Mouse (Mus musculus): ENCODE results near the gene Lgi1. TPM values are rescaled to one million over a fixed set of nuclear protein-coding genes. Genes with fewer than 3 reads are reported as not detected.
A peak's percentile ranks its signal among the peaks of the same experiment; 100 is the strongest.

Lgi1 gene
- 0.02 TPM in 2 replicates for polyA plus RNA-seq (2012; rRNA removed)

GRCm38 (mm10) chr19:38264505-38265500 lies at the start of gene Lgi1:
Gene Lgi1, plus strand, starts transcription at chr19:38264536.
- Histone ChIP-seq H3K4me1 (ENCODE audit: control insufficient read depth, insufficient read depth, insufficient read length) (no peaks in the 10 kb centered on the region), H3K27me3 (ENCODE audit: control insufficient read depth, insufficient read depth, low read length) (no peaks in the 10 kb centered on the region), H3K4me3 (ENCODE audit: extremely low read depth, insufficient read depth, insufficient read length) (0 out of 2 replicates have a peak within 1 kb of the TSS, but pooled peaks have one; percentile 1), H3K27ac (ENCODE audit: insufficient read depth, low read length) (no peak within 1 kb of the TSS), H3K36me3 (ENCODE audit: control insufficient read depth, insufficient read depth, low read length) (no peaks in the 10 kb centered on the region)
- WGBS, result 8% methylated on average over 21 of the region's 21 CpGs
- no peak for TF ChIP-seq POLR2A (IDR thresholded peaks at IDR 0.05; ENCODE audit: low read depth, low read length)
- TF ChIP-seq CTCF (IDR thresholded peaks at IDR 0.05; ENCODE audit: extremely low read depth, insufficient read depth, insufficient read length, insufficient replicate concordance), result no peak
- DNase-seq (ENCODE audit: low read depth in 1 of 2, low spot score in 2 of 2), result no peak

GRCm38 (mm10) chr19:38217696-38218095 lies 46.6 kb upstream of the Lgi1 start:
- no peak for DNase-seq (ENCODE audit: low read depth in 1 of 2, low spot score in 2 of 2)
- no peak overlapping the region for H3K27ac ChIP-seq (ENCODE audit: insufficient read depth, low read length)
- no peaks in the 10 kb centered on the region for H3K4me1 ChIP-seq (ENCODE audit: control insufficient read depth, insufficient read depth, insufficient read length)
- peaks cover 7% of the 10 kb centered on the region; the same call in 1 of the 2 replicates for H3K36me3 ChIP-seq (ENCODE audit: control insufficient read depth, insufficient read depth, low read length)
- TF ChIP-seq POLR2A (IDR thresholded peaks at IDR 0.05; ENCODE audit: low read depth, low read length) (no peak), CTCF (IDR thresholded peaks at IDR 0.05; ENCODE audit: extremely low read depth, insufficient read depth, insufficient read length, insufficient replicate concordance) (no peak)
- H3K4me3 ChIP-seq (ENCODE audit: extremely low read depth, insufficient read depth, insufficient read length), result no peak overlapping the region
- no peaks in the 10 kb centered on the region for H3K27me3 ChIP-seq (ENCODE audit: control insufficient read depth, insufficient read depth, low read length)
- 98% methylated on average over 3 of the region's 3 CpGs for WGBS

GRCm38 (mm10) chr19:38223356-38223904 lies 40.9 kb upstream of the Lgi1 start:
- no peak for TF ChIP-seq CTCF (IDR thresholded peaks at IDR 0.05; ENCODE audit: extremely low read depth, insufficient read depth, insufficient read length, insufficient replicate concordance)
- TF ChIP-seq POLR2A (IDR thresholded peaks at IDR 0.05; ENCODE audit: low read depth, low read length), result no peak
- 5% methylated on average over 12 of the region's 12 CpGs for WGBS
- no peak for DNase-seq (ENCODE audit: low read depth in 1 of 2, low spot score in 2 of 2)
- Histone ChIP-seq H3K27ac (ENCODE audit: insufficient read depth, low read length) (peak overlapping the region; percentile 87), H3K4me1 (ENCODE audit: control insufficient read depth, insufficient read depth, insufficient read length) (peaks cover 3% of the 10 kb centered on the region; the same call in 1 of the 2 replicates), H3K4me3 (ENCODE audit: extremely low read depth, insufficient read depth, insufficient read length) (peak overlapping the region; percentile 97), H3K36me3 (ENCODE audit: control insufficient read depth, insufficient read depth, low read length) (no peaks in the 10 kb centered on the region), H3K27me3 (ENCODE audit: control insufficient read depth, insufficient read depth, low read length) (no peaks in the 10 kb centered on the region)

- Histone ChIP-seq H3K4me3 (ENCODE audit: extremely low read depth, insufficient read depth, insufficient read length) (peak within 1 kb of the TSS; percentile 97), H3K27ac (ENCODE audit: insufficient read depth, low read length) (peak within 1 kb of the TSS; percentile 87), H3K36me3 (ENCODE audit: control insufficient read depth, insufficient read depth, low read length) (no peaks in the 10 kb centered on the region), H3K27me3 (ENCODE audit: control insufficient read depth, insufficient read depth, low read length) (no peaks in the 10 kb centered on the region), H3K4me1 (ENCODE audit: control insufficient read depth, insufficient read depth, insufficient read length) (peaks cover 3% of the 10 kb centered on the region; the same call in 1 of the 2 replicates)
- WGBS, result 1% methylated on average over 49 of the region's 49 CpGs
- peak; percentile 74 to 80 for DNase-seq (ENCODE audit: low read depth in 1 of 2, low spot score in 2 of 2)
- peak; percentile 47 for TF ChIP-seq POLR2A (IDR thresholded peaks at IDR 0.05; ENCODE audit: low read depth, low read length)
- TF ChIP-seq CTCF (IDR thresholded peaks at IDR 0.05; ENCODE audit: extremely low read depth, insufficient read depth, insufficient read length, insufficient replicate concordance), result no peak
Measured at GRCm38 (mm10) chr19:38223905-38224684, 40.2 kb upstream of the Lgi1 start, which contains the start of gene Fra10ac1. Gene Fra10ac1, minus strand, starts transcription at chr19:38224156.

GRCm38 (mm10) chr19:38224685-38225060 lies 39.7 kb upstream of the Lgi1 start:
- H3K27me3 ChIP-seq (ENCODE audit: control insufficient read depth, insufficient read depth, low read length), result no peaks in the 10 kb centered on the region
- 22% methylated on average over 9 of the region's 9 CpGs for WGBS
- no peak for DNase-seq (ENCODE audit: low read depth in 1 of 2, low spot score in 2 of 2)
- TF ChIP-seq CTCF (IDR thresholded peaks at IDR 0.05; ENCODE audit: extremely low read depth, insufficient read depth, insufficient read length, insufficient replicate concordance), result no peak
- no peak for TF ChIP-seq POLR2A (IDR thresholded peaks at IDR 0.05; ENCODE audit: low read depth, low read length)
- no peaks in the 10 kb centered on the region for H3K36me3 ChIP-seq (ENCODE audit: control insufficient read depth, insufficient read depth, low read length)
- H3K4me1 ChIP-seq (ENCODE audit: control insufficient read depth, insufficient read depth, insufficient read length), result peaks cover 3% of the 10 kb centered on the region; the same call in 1 of the 2 replicates
- no peak overlapping the region for H3K27ac ChIP-seq (ENCODE audit: insufficient read depth, low read length)
- H3K4me3 ChIP-seq (ENCODE audit: extremely low read depth, insufficient read depth, insufficient read length), result peak overlapping the region; percentile 97; the same call in 1 of the 2 replicates

DNA sequence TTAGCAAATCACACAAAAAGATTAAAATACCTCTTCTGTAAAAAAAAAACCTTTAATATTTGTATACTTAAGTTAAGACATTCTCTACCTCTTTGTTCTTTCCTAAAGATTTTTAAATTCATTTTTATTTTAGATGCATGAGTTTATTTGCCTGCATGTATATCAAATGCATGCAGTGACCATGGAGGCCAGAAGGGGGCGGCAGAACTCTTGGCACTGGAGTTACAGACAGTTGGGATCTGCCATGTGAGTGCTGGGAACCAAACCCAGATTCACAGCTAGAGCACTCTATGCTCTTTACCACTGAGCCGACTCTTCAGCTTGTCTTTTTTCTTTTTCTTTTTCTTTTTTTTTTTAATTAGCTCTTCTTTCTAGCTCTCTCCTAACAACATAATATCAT lies 35.6 kb upstream of the Lgi1 start:
- TF ChIP-seq POLR2A (IDR thresholded peaks at IDR 0.05; ENCODE audit: low read depth, low read length), result no peak
- TF ChIP-seq CTCF (IDR thresholded peaks at IDR 0.05; ENCODE audit: extremely low read depth, insufficient read depth, insufficient read length, insufficient replicate concordance), result no peak
- Histone ChIP-seq H3K27ac (ENCODE audit: insufficient read depth, low read length) (no peak overlapping the region), H3K36me3 (ENCODE audit: control insufficient read depth, insufficient read depth, low read length) (no peaks in the 10 kb centered on the region), H3K4me1 (ENCODE audit: control insufficient read depth, insufficient read depth, insufficient read length) (no peaks in the 10 kb centered on the region; the same call in 1 of the 2 replicates), H3K4me3 (ENCODE audit: extremely low read depth, insufficient read depth, insufficient read length) (no peak overlapping the region), H3K27me3 (ENCODE audit: control insufficient read depth, insufficient read depth, low read length) (no peaks in the 10 kb centered on the region)
- 50% methylated on average over 2 of the region's 2 CpGs for WGBS
- no peak for DNase-seq (ENCODE audit: low read depth in 1 of 2, low spot score in 2 of 2)

All from spleen, adult 2 months (tissue).